Mouse (Mus musculus): ENCODE measurements around the gene Popdc2. TPM values are rescaled to one million over a fixed set of nuclear protein-coding genes. Genes with fewer than 3 reads are reported as not detected.

Popdc2 gene
- total and polyA plus RNA-seq, 2 experiments from 2014 or later: 0.14 to 0.39 TPM

GRCm38 (mm10) chr16:38392126-38392894 is 30.3 kb downstream of the Popdc2 start:
- no peaks in the 10 kb centered on the region for H3K4me1 ChIP-seq (ENCODE audit: insufficient read depth)
- no peak for DNase-seq
- no peaks in the 10 kb centered on the region for H3K9me3 ChIP-seq (ENCODE audit: low read length)
- no peaks in the 10 kb centered on the region for H3K36me3 ChIP-seq (ENCODE audit: insufficient read depth)
- H3K27me3 ChIP-seq (ENCODE audit: insufficient read depth, low read length): no peaks in the 10 kb centered on the region
- no peak for ATAC-seq
- no peak overlapping the region for H3K4me3 ChIP-seq (ENCODE audit: low read depth, low read length)
- no peak overlapping the region for H3K9ac ChIP-seq
- 85% methylated on average over 23 of the region's 23 CpGs for WGBS
- no peak overlapping the region for H3K27ac ChIP-seq (ENCODE audit: low read depth, low read length)
- no peak for TF ChIP-seq CTCF (IDR thresholded peaks at IDR 0.05; ENCODE audit: low read depth)
- no peak overlapping the region for H3K4me2 ChIP-seq (ENCODE audit: low read depth)

GRCm38 (mm10) chr16:38394191-38394618 is 32.2 kb downstream of the Popdc2 start:
- ATAC-seq (no peak), DNase-seq (no peak)
- Histone ChIP-seq H3K36me3 (ENCODE audit: insufficient read depth) (no peaks in the 10 kb centered on the region), H3K27ac (ENCODE audit: low read depth, low read length) (no peak overlapping the region), H3K9ac (no peak overlapping the region), H3K9me3 (ENCODE audit: low read length) (no peaks in the 10 kb centered on the region), H3K27me3 (ENCODE audit: insufficient read depth, low read length) (no peaks in the 10 kb centered on the region), H3K4me3 (ENCODE audit: low read depth, low read length) (no peak overlapping the region), H3K4me1 (ENCODE audit: insufficient read depth) (no peaks in the 10 kb centered on the region), H3K4me2 (ENCODE audit: low read depth) (no peak overlapping the region)
- no peak for TF ChIP-seq CTCF (IDR thresholded peaks at IDR 0.05; ENCODE audit: low read depth)
- WGBS: 84% methylated on average over 8 of the region's 8 CpGs

- WGBS: 72% methylated on average over 6 of the region's 6 CpGs
- H3K4me3 ChIP-seq (ENCODE audit: low read depth, low read length): no peak overlapping the region
- ATAC-seq: no peak
- H3K4me2 ChIP-seq (ENCODE audit: low read depth): no peak overlapping the region
- no peaks in the 10 kb centered on the region for H3K36me3 ChIP-seq (ENCODE audit: insufficient read depth)
- H3K27me3 ChIP-seq (ENCODE audit: insufficient read depth, low read length): no peaks in the 10 kb centered on the region
- DNase-seq: no peak
- no peaks in the 10 kb centered on the region for H3K9me3 ChIP-seq (ENCODE audit: low read length)
- H3K27ac ChIP-seq (ENCODE audit: low read depth, low read length): no peak overlapping the region
- no peak overlapping the region for H3K9ac ChIP-seq
- TF ChIP-seq CTCF (IDR thresholded peaks at IDR 0.05; ENCODE audit: low read depth): no peak
- peaks cover 10% of the 10 kb centered on the region for H3K4me1 ChIP-seq (ENCODE audit: insufficient read depth)
Measured at GRCm38 (mm10) chr16:38395060-38395730, 33.2 kb downstream of the Popdc2 start.

- no peak overlapping the region for H3K27ac ChIP-seq (ENCODE audit: low read depth, low read length)
- DNase-seq (peak; percentile 14), ATAC-seq (no peak)
- no peak for TF ChIP-seq CTCF (IDR thresholded peaks at IDR 0.05; ENCODE audit: low read depth)
- no peak overlapping the region for H3K9ac ChIP-seq
- H3K36me3 ChIP-seq (ENCODE audit: insufficient read depth): no peaks in the 10 kb centered on the region
- H3K27me3 ChIP-seq (ENCODE audit: insufficient read depth, low read length): no peaks in the 10 kb centered on the region
- no peaks in the 10 kb centered on the region for H3K9me3 ChIP-seq (ENCODE audit: low read length)
- peaks cover 11% of the 10 kb centered on the region for H3K4me1 ChIP-seq (ENCODE audit: insufficient read depth)
- 54% methylated on average over 13 of the region's 13 CpGs for WGBS
- no peak overlapping the region for H3K4me3 ChIP-seq (ENCODE audit: low read depth, low read length)
- H3K4me2 ChIP-seq (ENCODE audit: low read depth): no peak overlapping the region
Measured at GRCm38 (mm10) chr16:38396155-38396554, 34.1 kb downstream of the Popdc2 start.

GRCm38 (mm10) chr16:38398266-38398665 is 36.3 kb downstream of the Popdc2 start:
- Histone ChIP-seq H3K4me2 (ENCODE audit: low read depth) (no peak overlapping the region), H3K36me3 (ENCODE audit: insufficient read depth) (no peaks in the 10 kb centered on the region), H3K27ac (ENCODE audit: low read depth, low read length) (no peak overlapping the region), H3K27me3 (ENCODE audit: insufficient read depth, low read length) (no peaks in the 10 kb centered on the region), H3K9ac (no peak overlapping the region), H3K9me3 (ENCODE audit: low read length) (no peaks in the 10 kb centered on the region), H3K4me1 (ENCODE audit: insufficient read depth) (peaks cover 11% of the 10 kb centered on the region), H3K4me3 (ENCODE audit: low read depth, low read length) (no peak overlapping the region)
- TF ChIP-seq CTCF (IDR thresholded peaks at IDR 0.05; ENCODE audit: low read depth): no peak
- ATAC-seq: no peak
- no peak for DNase-seq
- WGBS: 90% methylated on average over 6 of the region's 6 CpGs

- no peaks in the 10 kb centered on the region for H3K36me3 ChIP-seq (ENCODE audit: insufficient read depth)
- no peaks in the 10 kb centered on the region for H3K9me3 ChIP-seq (ENCODE audit: low read length)
- no peak for DNase-seq
- 80% methylated on average over 3 of the region's 3 CpGs for WGBS
- H3K27me3 ChIP-seq (ENCODE audit: insufficient read depth, low read length): no peaks in the 10 kb centered on the region
- ATAC-seq: no peak
- peak overlapping the region; percentile 69; the same call in 1 of the 2 replicates for H3K27ac ChIP-seq (ENCODE audit: low read depth, low read length)
- peak overlapping the region; percentile 62 for H3K4me2 ChIP-seq (ENCODE audit: low read depth)
- no peak overlapping the region for H3K4me3 ChIP-seq (ENCODE audit: low read depth, low read length)
- H3K9ac ChIP-seq: peak overlapping the region; percentile 51; the same call in 1 of the 2 replicates
- TF ChIP-seq CTCF (IDR thresholded peaks at IDR 0.05; ENCODE audit: low read depth): no peak
- H3K4me1 ChIP-seq (ENCODE audit: insufficient read depth): peaks cover 11% of the 10 kb centered on the region
Measured at GRCm38 (mm10) chr16:38399076-38399475, 37.1 kb downstream of the Popdc2 start.
